8 mouse cellular contexts compared by ENCODE assay signal in the genomic region with DNA sequence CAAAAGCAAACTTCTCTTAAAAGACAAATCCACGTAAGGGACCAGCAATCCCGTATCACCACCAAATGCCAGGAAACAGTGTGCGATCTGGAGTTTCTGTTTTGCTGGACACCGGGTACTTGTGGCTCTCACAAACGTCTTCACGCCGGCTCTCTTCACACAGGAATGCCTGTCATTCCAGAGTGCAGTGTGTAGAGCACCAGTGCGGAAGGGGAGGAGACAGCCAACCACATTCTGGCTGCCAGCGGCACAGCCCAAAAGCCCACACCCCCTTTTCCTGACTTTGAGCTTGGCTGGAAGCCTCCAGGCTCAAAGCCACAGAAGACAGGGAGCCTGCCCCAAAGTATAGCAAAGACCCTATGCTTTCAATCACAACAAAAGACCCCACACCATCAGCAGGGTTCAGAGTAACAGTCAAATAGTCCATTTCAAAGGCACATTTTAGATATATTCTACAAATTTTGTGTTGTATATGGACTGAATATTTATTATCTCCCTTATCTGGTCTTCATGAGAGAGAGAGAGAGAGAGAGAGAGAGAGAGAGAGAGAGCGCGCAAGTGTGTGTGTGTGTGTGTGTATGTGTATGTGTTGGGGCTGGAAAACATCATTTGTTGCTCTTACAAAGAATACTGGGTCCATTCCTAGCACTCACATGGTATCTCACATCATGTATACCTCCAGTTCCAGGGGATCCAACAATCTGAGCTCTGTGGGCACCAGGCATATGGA. TPM values are rescaled to one million over a fixed set of nuclear protein-coding genes. Genes with fewer than 3 reads are reported as not detected.
DNase-seq lines count a peak whose midpoint lies in the region; ATAC-seq and TF ChIP-seq lines count a peak whose summit lies in the region.

No protein-coding gene starts in this region.

- no peaks in the 10 kb centered on the region for H3K36me3 ChIP-seq in embryonic facial prominence, embryonic 12.5 days
- no peaks in the 10 kb centered on the region for H3K36me3 ChIP-seq in kidney, adult 2 months (ENCODE audit: control insufficient read depth, insufficient read depth, low read length)
- no peaks in the 10 kb centered on the region for H3K36me3 ChIP-seq in lung, embryonic 14.5 days (ENCODE audit: insufficient read depth)

- peak; percentile 7 to 28 for DNase-seq in right cerebral cortex, adult 2 months (ENCODE audit: low spot score in 2 of 2)
- no peak for DNase-seq in right cerebral cortex, postnatal 25 days
- DNase-seq in heart, adult 8-10 months (ENCODE audit: low spot score) = peak; percentile 91
- peak; percentile 93 for DNase-seq in kidney, adult 2 months
- peak; percentile 94 for DNase-seq in lung, embryonic 14.5 days
- peak; percentile 67 for DNase-seq in ovary, adult 18-20 months (ENCODE audit: low spot score)
- DNase-seq in thymus, adult 18-20 months = no peak

- no peaks in the 10 kb centered on the region for H3K9me3 ChIP-seq in embryonic facial prominence, embryonic 12.5 days
- H3K9me3 ChIP-seq in lung, embryonic 14.5 days (ENCODE audit: low read depth, low read length) = no peaks in the 10 kb centered on the region

- H3K27ac ChIP-seq in embryonic facial prominence, embryonic 12.5 days = peak overlapping the region; percentile 31; the same call in 1 of the 2 replicates
- peak overlapping the region; percentile 68; the same call in 1 of the 2 replicates for H3K27ac ChIP-seq in kidney, adult 2 months (ENCODE audit: insufficient read depth, low read depth, low read length)
- H3K27ac ChIP-seq in lung, embryonic 14.5 days (ENCODE audit: low read depth) = peak overlapping the region; percentile 54

- peak overlapping the region; percentile 35 for H3K4me2 ChIP-seq in embryonic facial prominence, embryonic 12.5 days (replicated peaks)
- H3K4me2 ChIP-seq in lung, embryonic 14.5 days = peak overlapping the region; percentile 68

- no peak for TF ChIP-seq CTCF in kidney, adult 2 months (conservative IDR thresholded peaks at IDR 0.05; ENCODE audit: insufficient read depth, insufficient read length, low read depth, low read length)
- TF ChIP-seq CTCF in lung, embryonic 14.5 days (IDR thresholded peaks at IDR 0.05; ENCODE audit: low read depth) = no peak

- TF ChIP-seq POLR2A in kidney, adult 2 months (IDR thresholded peaks at IDR 0.05; ENCODE audit: low read depth, low read length) = peak; percentile 57

- 0 out of 2 replicates have a peak, but pooled peaks have one; percentile 67 for ATAC-seq in embryonic facial prominence, embryonic 12.5 days (ENCODE audit: insufficient number of reproducible peaks, insufficient read depth, low FRiP score, low TSS enrichment)
- ATAC-seq in lung, embryonic 14.5 days (ENCODE audit: insufficient read depth) = peak; percentile 95

- H3K4me1 ChIP-seq in embryonic facial prominence, embryonic 12.5 days = peaks cover 15% of the 10 kb centered on the region
- peaks cover 17% of the 10 kb centered on the region for H3K4me1 ChIP-seq in kidney, adult 2 months (ENCODE audit: control insufficient read depth, insufficient read depth, low read length)
- H3K4me1 ChIP-seq in lung, embryonic 14.5 days (ENCODE audit: insufficient read depth) = peaks cover 4% of the 10 kb centered on the region; the same call in 1 of the 2 replicates

- H3K4me3 ChIP-seq in embryonic facial prominence, embryonic 12.5 days = peak overlapping the region; percentile 9; the same call in 1 of the 2 replicates
- peak overlapping the region; percentile 36 for H3K4me3 ChIP-seq in kidney, adult 2 months (ENCODE audit: insufficient read depth, low read depth, low read length)
- peak overlapping the region; percentile 28 for H3K4me3 ChIP-seq in lung, embryonic 14.5 days (ENCODE audit: low read depth, low read length)

- H3K9ac ChIP-seq in embryonic facial prominence, embryonic 12.5 days = no peak overlapping the region
- H3K9ac ChIP-seq in lung, embryonic 14.5 days = no peak overlapping the region; the same call in 1 of the 2 replicates

- H3K27me3 ChIP-seq in embryonic facial prominence, embryonic 12.5 days = no peaks in the 10 kb centered on the region
- H3K27me3 ChIP-seq in kidney, adult 2 months (replicated peaks; ENCODE audit: control insufficient read depth, insufficient read depth, low read length) = no peaks in the 10 kb centered on the region
- H3K27me3 ChIP-seq in lung, embryonic 14.5 days (ENCODE audit: insufficient read depth, low read length) = no peaks in the 10 kb centered on the region

- 32% methylated on average over 11 of the region's 11 CpGs for WGBS in embryonic facial prominence, embryonic 12.5 days
- WGBS in kidney, adult 2 months = 13% methylated on average over 11 of the region's 11 CpGs
- 15% methylated on average over 11 of the region's 11 CpGs for WGBS in lung, embryonic 14.5 days

RNA-seq across cellular contexts. Expression of a gene that starts 24.1 kb away (rescaled TPM):
- 18.5 and 22.9 TPM in 2 replicates for polyA plus RNA-seq in embryonic facial prominence, embryonic 12.5 days (2016; fragmentation: Nextera tagmentation; extraction: Ambion mirVana)
- 10 to 100 TPM; 20.7 to 23.9 (median 23.1) TPM for total RNA-seq in heart, adult 8-10 months (2022)
- polyA plus RNA-seq in kidney, adult 2 months (2012; rRNA removed) = 19.5 and 25.2 TPM in 2 replicates
- polyA plus RNA-seq in lung, embryonic 14.5 days (2014; fragmentation: Nextera tagmentation; extraction: Ambion mirVana) = 23.3 and 23.9 TPM in 2 replicates

RNA-seq across cellular contexts. Expression of a gene that starts 44.8 kb away (rescaled TPM):
- 86.3 and 88.2 TPM in 2 replicates for polyA plus RNA-seq in embryonic facial prominence, embryonic 12.5 days (2016; fragmentation: Nextera tagmentation; extraction: Ambion mirVana)
- total RNA-seq in heart, adult 8-10 months (2022) = 1 to 10 TPM; 5.9 to 7.8 (median 7.4) TPM
- polyA plus RNA-seq in kidney, adult 2 months (2012; rRNA removed) = 9.4 and 10.1 TPM in 2 replicates
- 67.5 and 77.0 TPM in 2 replicates for polyA plus RNA-seq in lung, embryonic 14.5 days (2014; fragmentation: Nextera tagmentation; extraction: Ambion mirVana)

Comparison
In these comparisons a context has a peak if more than half of its experiments do, and no peak if none do; other contexts are left out.
1. DNase-seq: peak in right cerebral cortex, adult 2 months (2 of 2), heart, adult 8-10 months (single experiment), kidney, adult 2 months (single experiment), lung, embryonic 14.5 days (single experiment) and ovary, adult 18-20 months (single experiment); none in right cerebral cortex, postnatal 25 days (single experiment) and thymus, adult 18-20 months (0 of 2).
2. Peak in every context shown above with its lines, with median percentiles within 50 percentile points of each other: H3K27ac ChIP-seq and H3K4me3 ChIP-seq.